Mouse (Mus musculus): ENCODE data around the gene Rnf157. TPM values are rescaled to one million over a fixed set of nuclear protein-coding genes. Genes with fewer than 3 reads are reported as not detected.
A peak's percentile ranks its signal among the peaks of the same experiment; 100 is the strongest.
"Not testable (repeated sequence)": the region's sequence is repeated elsewhere in the genome, so short reads cannot be mapped to it uniquely, and the experiment has no call there.

Gene Rnf157
- polyA plus RNA-seq, 1 experiment = 3.6 TPM

DNA sequence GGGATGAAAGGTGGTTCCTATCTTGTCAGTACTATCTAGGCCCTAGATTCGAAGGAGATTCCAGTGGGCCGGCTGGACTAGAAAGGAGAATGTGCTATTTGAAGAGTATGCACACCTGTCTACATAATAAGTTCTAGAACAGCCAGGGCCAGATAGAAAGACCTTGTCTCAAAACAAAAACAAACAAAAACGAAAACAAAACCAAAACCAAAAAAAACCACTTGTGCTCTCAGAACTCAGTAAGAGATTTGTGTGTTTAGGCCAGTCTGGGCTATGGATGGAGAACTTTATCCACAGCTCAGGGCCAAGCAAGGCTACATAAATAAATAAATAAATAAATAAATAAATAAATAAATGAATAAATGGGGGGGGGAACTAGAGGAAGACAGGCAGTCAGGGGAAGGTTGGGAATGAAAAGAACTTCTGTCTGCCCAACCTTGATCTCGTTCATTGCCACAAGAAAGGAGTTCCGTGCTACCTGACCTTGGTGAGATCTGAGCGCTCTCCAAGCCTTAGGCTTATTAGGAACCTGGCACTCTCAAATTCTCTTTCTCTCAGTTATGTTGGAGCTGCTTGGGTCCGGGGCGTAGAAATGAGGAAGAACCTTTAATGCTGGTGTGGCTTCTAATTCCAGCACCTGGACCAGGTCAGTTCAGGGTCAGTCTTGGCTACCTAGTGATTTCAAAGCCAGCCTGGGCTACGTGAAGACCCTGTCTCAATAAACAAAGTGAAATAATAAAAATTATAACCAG, 17.2 kb upstream of the Rnf157 start:
- TF ChIP-seq CTCF (IDR thresholded peaks at IDR 0.05; ENCODE audit: insufficient read depth, low read length) (no peak), POLR2A (IDR thresholded peaks at IDR 0.05; ENCODE audit: borderline replicate concordance, extremely low read depth, low read depth, low read length) (no peak)
- H3K4me3 ChIP-seq (replicated peaks; ENCODE audit: extremely low read depth, low read depth, low read length) = no peak overlapping the region
- WGBS = 77% methylated on average over 9 of the region's 9 CpGs
- peaks cover 6% of the 10 kb centered on the region for H3K4me1 ChIP-seq (ENCODE audit: control insufficient read depth, insufficient read depth, low read length)
- DNase-seq = no peak

DNA sequence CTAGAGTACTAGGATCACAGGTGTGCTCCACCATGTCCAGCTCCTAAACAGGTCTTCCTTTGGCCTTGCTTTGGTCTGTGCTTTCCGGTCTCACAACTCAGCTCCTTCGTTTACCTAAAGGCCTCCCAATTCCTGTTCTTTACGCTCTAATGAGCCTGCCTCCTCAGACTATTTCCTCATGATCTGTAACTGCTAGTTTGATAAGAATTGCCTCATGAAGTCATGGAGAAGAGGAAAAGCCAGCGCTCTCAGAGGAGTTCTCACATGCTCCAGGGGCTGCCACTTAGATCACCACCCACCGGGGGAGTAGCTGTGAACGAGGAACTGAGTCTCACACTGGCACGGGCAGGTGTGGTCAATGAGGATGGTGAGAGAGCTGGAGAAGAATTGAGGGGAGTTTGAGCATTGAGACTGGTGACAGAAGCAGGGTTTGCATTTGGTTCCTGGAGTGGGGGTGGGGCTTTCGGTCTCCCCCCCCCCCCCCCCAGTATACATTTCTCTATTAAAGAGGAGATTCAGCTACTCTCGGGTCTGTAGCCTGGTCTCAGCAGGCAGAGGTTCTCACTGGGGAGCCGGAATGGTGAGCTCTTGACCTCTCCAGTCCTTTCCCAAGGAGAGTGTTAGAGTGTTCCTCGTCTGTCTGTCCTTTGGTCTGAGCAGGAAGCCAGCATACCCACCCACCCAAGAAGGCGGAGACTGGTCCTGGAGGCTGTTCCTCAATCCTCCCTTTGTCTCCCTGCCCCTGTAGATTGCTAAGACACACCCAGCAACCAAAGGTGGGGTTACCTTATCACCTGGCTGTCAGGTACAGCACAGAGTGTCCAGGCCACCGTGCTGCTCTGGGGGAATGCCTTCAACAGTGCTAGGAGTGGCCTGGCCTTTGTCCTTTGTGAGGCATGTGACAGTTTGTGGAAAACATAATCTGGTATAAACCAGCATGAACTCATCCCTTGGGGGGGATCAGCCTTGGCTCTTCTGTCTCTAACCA, 16.3 kb upstream of the Rnf157 start:
- WGBS = 35% methylated on average over 13 of the region's 13 CpGs
- no peak overlapping the region for H3K4me3 ChIP-seq (replicated peaks; ENCODE audit: extremely low read depth, low read depth, low read length)
- TF ChIP-seq CTCF (IDR thresholded peaks at IDR 0.05; ENCODE audit: insufficient read depth, low read length) = no peak
- TF ChIP-seq POLR2A (IDR thresholded peaks at IDR 0.05; ENCODE audit: borderline replicate concordance, extremely low read depth, low read depth, low read length) = no peak
- DNase-seq = no peak
- H3K4me1 ChIP-seq (ENCODE audit: control insufficient read depth, insufficient read depth, low read length) = peaks cover 8% of the 10 kb centered on the region

DNA sequence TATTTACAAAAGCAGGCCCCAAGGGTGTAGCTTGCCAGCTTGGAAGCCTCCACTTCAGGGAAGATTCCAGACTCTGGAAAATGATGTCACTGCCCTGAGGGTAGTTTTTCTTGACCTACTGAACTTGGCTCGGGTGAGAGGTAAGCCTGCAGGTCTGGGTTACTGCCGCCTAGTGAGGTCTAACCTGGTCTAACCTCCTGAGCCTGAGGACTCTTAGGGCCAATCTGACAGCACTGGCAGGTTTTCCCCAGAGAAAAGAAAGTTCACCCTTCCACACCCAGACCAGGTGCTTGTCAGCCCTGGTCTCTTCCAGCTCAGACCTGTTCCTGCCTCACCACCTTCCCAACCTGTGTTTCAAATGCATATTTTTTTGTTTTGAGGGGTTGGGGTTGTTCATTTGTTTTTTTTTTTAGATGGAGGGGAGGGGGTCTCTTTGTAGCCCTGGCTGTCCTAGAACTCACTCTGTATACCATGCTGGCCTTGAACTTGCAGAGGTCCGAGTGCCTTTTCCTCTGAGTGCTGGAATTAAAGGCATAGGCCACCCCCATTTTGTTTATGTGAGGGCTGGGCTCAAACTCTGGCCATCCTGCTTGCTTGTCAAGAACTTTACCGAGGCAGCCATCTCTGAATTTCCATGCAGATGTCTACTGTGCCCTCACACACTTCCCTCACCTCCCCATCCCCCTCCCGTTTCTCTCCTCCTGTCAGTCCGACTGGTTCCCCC, 14.2 kb upstream of the Rnf157 start:
- no peak overlapping the region for H3K4me3 ChIP-seq (replicated peaks; ENCODE audit: extremely low read depth, low read depth, low read length)
- no peak for DNase-seq
- TF ChIP-seq POLR2A (IDR thresholded peaks at IDR 0.05; ENCODE audit: borderline replicate concordance, extremely low read depth, low read depth, low read length) (no peak), CTCF (IDR thresholded peaks at IDR 0.05; ENCODE audit: insufficient read depth, low read length) (no peak)
- peaks cover 7% of the 10 kb centered on the region for H3K4me1 ChIP-seq (ENCODE audit: control insufficient read depth, insufficient read depth, low read length)
- 80% methylated on average over 6 of the region's 6 CpGs for WGBS

DNA sequence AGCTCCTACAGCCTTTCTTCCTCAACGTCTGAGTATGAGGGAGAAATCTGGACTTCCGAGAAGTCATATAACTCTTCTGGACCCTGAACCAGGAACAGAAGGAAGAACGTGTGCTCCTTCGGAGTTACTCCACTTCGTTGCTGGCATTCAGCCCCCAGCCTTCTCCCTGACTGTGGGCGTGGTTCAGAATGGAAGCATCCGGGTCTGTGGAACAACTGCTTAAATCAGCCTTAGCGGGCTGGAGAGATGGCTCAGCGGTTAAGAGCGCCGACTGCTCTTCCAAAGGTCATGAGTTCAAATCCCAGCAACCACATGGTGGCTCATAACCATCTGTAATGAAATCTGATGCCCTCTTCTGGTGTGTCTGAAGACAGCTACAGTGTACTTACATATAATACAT, 13.5 kb upstream of the Rnf157 start:
- 65% methylated on average over 11 of the region's 11 CpGs for WGBS
- DNase-seq; H3K4me1 ChIP-seq (ENCODE audit: control insufficient read depth, insufficient read depth, low read length); H3K4me3 ChIP-seq (replicated peaks; ENCODE audit: extremely low read depth, low read depth, low read length): not testable (repeated sequence)

DNA sequence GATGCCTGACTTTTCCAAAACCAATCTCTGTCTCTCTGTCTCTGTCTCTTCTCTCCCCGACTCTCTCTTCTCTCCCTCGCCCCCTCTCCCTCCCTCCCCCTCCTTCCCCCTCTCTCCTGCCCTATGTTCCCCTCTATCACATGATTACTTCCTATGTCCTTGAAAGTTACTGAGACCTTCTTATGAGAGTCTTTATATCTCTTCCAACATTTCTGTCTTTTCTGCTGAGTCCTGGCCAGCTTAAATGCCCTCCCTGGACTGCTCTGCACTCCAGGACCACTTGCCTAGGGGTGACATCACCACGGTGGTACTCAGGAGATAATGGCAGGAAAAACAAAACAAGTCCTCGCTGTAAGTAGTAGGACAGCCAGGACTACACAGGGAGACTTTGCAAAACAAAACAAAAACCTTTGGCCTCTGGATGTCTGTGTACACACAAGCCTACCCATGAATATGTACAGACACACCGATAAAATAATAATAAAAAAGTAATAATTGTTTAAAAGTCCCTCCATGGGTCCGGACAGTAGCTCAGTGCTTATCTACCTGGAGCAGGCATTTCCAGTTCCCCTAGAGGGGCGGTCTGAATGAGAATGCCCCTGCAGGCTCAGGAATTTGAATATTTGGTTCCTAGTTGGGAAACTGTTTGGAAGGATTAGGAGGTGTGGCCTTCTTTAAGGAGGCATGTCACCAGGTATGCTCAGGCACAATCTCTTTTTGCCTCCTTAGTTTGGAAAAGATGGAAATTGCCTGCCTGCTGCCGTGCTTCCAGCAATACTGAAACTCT, 12.0 kb upstream of the Rnf157 start:
- no peak for DNase-seq
- TF ChIP-seq CTCF (IDR thresholded peaks at IDR 0.05; ENCODE audit: insufficient read depth, low read length) (no peak), POLR2A (IDR thresholded peaks at IDR 0.05; ENCODE audit: borderline replicate concordance, extremely low read depth, low read depth, low read length) (no peak)
- 38% methylated on average over 8 of the region's 8 CpGs for WGBS
- Histone ChIP-seq H3K4me3 (replicated peaks; ENCODE audit: extremely low read depth, low read depth, low read length) (no peak overlapping the region), H3K4me1 (ENCODE audit: control insufficient read depth, insufficient read depth, low read length) (peaks cover 7% of the 10 kb centered on the region)

DNA sequence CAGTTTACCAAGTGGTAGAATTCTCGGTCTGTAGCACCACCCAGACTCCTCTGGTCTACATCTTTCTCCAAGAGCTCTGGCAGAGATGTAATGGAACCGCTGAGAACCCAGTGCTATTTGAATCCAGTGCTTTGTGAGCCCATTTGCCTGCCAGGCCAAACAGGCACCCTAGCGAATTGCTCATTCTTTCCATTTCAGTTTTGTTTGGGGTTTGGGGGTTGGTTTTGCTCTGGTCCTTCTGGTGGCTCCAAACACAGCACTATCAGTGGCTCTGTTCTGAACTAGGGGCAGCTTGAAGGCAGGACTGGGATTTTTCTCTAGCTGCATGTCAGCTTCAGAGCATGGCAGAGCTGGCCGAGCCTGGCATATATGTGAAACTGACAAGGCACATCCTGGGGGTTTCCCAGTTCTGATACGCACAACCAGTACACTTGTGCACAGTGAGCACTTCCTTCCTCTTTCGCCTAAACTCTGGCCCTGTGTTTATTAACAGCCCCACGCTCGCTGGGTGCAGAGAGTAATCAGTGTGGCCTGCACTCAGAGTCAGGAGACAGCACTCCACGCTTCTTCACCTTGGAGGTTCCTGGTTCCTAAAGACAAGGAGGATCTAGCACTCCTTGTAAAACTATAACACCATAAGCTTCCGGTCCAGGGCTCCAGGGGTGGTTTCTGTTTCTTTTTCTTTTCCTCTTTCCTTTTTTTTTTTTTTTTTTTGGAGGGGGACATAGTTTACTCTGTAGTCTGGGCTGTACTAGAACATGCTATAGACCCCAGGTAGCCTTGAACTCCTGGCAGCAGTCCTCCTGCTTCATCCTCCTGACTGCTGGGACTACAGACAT, 11.2 kb upstream of the Rnf157 start:
- H3K4me3 ChIP-seq (replicated peaks; ENCODE audit: extremely low read depth, low read depth, low read length) = no peak overlapping the region
- H3K4me1 ChIP-seq (ENCODE audit: control insufficient read depth, insufficient read depth, low read length) = peaks cover 3% of the 10 kb centered on the region; the same call in 1 of the 2 replicates
- no peak for DNase-seq
- 40% methylated on average over 10 of the region's 10 CpGs for WGBS
- TF ChIP-seq POLR2A (IDR thresholded peaks at IDR 0.05; ENCODE audit: borderline replicate concordance, extremely low read depth, low read depth, low read length) (peak; percentile 65; the same call in 1 of the 2 replicates), CTCF (IDR thresholded peaks at IDR 0.05; ENCODE audit: insufficient read depth, low read length) (no peak)

DNA sequence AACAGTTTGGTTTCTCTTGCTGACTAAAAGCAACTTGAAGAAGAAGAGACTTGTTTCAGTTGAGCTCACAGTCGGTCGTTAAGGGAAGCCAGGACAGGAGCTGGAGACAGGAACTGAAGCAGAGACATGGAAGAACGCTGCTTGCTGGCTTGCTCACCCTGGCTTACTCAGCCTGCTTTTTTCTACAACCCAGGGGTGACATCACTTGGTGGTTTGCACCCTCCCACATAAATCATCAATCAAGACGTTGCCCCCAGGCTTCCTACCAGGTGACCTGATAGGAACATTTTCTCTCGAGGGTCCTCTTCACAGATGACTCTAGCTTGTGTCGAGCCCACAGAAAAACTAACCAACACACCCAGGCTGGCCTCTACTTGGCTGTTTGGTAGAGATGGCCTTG, 10.4 kb upstream of the Rnf157 start:
- Histone ChIP-seq H3K4me1 (ENCODE audit: control insufficient read depth, insufficient read depth, low read length) (peaks cover 4% of the 10 kb centered on the region; the same call in 1 of the 2 replicates), H3K4me3 (replicated peaks; ENCODE audit: extremely low read depth, low read depth, low read length) (no peak overlapping the region)
- no peak for DNase-seq
- WGBS = 84% methylated on average over 6 of the region's 6 CpGs
- no peak for TF ChIP-seq CTCF (IDR thresholded peaks at IDR 0.05; ENCODE audit: insufficient read depth, low read length)
- no peak for TF ChIP-seq POLR2A (IDR thresholded peaks at IDR 0.05; ENCODE audit: borderline replicate concordance, extremely low read depth, low read depth, low read length)

DNA sequence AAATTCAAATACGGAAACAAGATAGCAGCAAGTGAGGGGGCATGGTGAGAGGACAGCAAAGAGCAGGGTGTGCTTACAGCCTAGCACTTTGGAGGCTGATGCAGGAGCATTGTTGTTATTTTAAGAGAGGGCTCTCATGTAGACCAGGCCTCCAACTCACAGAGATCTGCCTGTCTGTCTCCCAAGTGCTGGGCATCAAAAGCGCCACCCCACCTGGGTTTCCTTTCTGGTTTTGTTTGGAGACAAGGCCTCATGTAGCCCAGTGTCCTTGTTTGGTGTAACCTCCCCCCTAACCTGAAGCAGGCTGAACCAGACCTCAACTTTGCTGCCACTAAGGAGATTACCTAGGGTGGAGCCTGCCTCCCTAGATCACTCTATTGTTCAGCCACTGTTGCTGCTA, 9.7 kb upstream of the Rnf157 start:
- Histone ChIP-seq H3K4me3 (replicated peaks; ENCODE audit: extremely low read depth, low read depth, low read length) (no peak overlapping the region), H3K4me1 (ENCODE audit: control insufficient read depth, insufficient read depth, low read length) (peaks cover 5% of the 10 kb centered on the region; the same call in 1 of the 2 replicates)
- DNase-seq = no peak
- WGBS = 91% methylated on average over 2 of the region's 2 CpGs
- TF ChIP-seq POLR2A (IDR thresholded peaks at IDR 0.05; ENCODE audit: borderline replicate concordance, extremely low read depth, low read depth, low read length) (no peak), CTCF (IDR thresholded peaks at IDR 0.05; ENCODE audit: insufficient read depth, low read length) (no peak)

Data from lung, adult 2 months (tissue).